Mouse (Mus musculus) bone marrow, adult 2 months (tissue): ENCODE measurements around the gene Ube2q1.

ENCODE experiments used
- CTCF ChIP-seq: fragments of 200-500 bp; IDR thresholded peaks from 2 replicates; pipeline ENCODE4 v1.5.1; 2011; ENCODE audit warnings: low read length, control low read depth; ENCODE audit not compliant: control insufficient read depth, insufficient read depth
- POLR2A ChIP-seq: fragments of 200-500 bp; IDR thresholded peaks from 2 replicates; pipeline ENCODE4 v1.6.1; 2011; ENCODE audit warnings: low read depth, mild to moderate bottlenecking, control low read depth, low read length, borderline replicate concordance; ENCODE audit not compliant: control insufficient read depth

DNA sequence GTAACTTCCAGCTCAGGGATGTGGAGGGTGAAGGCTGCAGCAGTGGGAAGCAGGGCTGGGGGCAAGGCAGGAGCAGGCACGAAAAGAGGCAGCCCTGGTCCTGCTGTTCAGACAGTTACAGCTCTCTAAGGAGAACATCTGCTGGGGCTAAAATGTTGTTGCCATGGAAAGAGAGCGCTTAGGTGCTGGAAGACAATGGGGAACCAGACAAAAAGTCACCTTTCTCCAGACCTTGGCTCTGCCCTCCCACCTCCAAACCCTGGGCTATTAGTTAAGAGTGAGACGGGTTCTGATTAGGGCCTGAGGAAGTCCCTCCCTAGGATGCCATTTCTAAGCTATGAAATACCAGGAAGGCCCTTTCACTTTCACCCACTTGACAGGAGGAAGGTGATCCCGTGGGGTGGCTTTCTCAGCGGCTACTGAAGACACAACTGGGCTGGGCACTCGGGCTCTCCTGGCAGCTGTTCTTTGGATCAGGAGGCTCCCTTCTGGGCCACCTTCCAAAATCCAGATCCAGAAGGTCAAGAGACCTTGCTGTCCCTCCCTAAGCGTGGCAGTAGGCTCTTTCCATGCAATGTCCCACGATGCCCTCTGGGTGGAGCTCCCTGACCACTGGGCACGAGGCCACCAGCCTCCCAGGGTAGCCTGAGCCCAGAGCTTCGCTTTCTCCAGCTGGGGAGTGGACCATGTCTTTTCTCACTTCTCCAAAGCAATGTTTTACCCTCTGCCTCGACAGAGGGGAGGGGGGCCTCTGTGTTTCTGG is 11.8 kb downstream of the Ube2q1 start:
- TF ChIP-seq CTCF: peak; percentile 92
- TF ChIP-seq POLR2A: 0 out of 2 replicates have a peak, but pooled peaks have one; percentile 12
